Mouse (Mus musculus) gastrocnemius, postnatal 25 days (tissue): ENCODE measurements at regions not wholly inside any gene's neighbourhood (a gene's known extent, or its start where the extent isn't known, plus 50 kb on each side); places are given as distances from the start of the nearest gene placed in this dataset.

Source experiments
- DNase-seq: peaks from one replicate; pipeline ENCODE4 v3.0.0; 2022

- no peak for DNase-seq
Observed at GRCm38 (mm10) chr1:169439621-169440020, 91.6 kb downstream of the Nuf2 start.

GRCm38 (mm10) chr1:169438006-169438405 lies 93.3 kb downstream of the Nuf2 start:
- no peak for DNase-seq

GRCm38 (mm10) chr1:169422408-169422807 lies 108.9 kb downstream of the Nuf2 start:
- DNase-seq, result no peak

DNA sequence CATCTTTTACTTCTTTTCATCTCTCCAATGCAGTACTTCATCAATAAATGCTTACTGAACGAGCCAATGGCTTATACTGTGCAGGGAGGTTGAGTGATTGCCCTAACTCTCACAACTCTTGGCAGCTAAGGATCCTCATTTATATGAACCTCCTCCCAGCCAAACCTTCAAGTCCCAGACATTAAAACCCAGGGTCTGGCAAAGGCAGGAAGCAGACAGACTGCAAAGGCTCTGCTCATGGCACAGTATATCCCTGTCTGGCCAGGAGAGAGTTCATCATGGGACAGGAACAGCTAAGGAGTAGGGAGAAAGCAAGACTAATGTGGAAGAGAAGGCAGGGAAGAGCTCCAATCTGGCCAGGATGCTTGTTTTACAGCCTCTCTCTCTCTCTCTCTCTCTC lies 109.6 kb downstream of the Nuf2 start:
- DNase-seq, result no peak

DNA sequence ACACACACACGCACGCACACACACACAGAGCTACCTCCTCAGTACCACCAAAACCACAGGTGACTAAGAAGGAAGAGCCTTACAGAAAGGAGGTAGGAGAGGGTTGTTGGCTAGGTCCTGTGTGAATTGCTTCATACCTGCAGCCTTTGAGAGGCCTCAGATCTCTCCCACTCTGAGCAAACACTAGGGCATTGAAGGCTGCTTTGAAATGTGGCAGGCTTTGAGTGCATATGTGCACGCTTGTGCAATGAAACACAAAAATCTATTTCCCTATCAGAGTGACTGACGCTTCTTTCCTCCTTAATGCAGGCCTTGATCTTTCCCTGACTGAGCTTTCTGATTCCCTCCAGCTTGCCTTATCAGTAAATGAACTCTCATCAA lies 112.6 kb downstream of the Nuf2 start:
- no peak for DNase-seq

GRCm38 (mm10) chr1:169417979-169418664 lies 113.1 kb downstream of the Nuf2 start:
- DNase-seq, result no peak

- DNase-seq, result no peak
Observed at GRCm38 (mm10) chr1:169416701-169417100, 114.6 kb downstream of the Nuf2 start.

- no peak for DNase-seq
Observed at GRCm38 (mm10) chr1:169408120-169408519, 123.1 kb downstream of the Nuf2 start.

GRCm38 (mm10) chr1:169400841-169401240 lies 130.4 kb downstream of the Nuf2 start:
- no peak for DNase-seq

- no peak for DNase-seq
Observed at GRCm38 (mm10) chr1:169397371-169397770, 133.9 kb downstream of the Nuf2 start.

DNA sequence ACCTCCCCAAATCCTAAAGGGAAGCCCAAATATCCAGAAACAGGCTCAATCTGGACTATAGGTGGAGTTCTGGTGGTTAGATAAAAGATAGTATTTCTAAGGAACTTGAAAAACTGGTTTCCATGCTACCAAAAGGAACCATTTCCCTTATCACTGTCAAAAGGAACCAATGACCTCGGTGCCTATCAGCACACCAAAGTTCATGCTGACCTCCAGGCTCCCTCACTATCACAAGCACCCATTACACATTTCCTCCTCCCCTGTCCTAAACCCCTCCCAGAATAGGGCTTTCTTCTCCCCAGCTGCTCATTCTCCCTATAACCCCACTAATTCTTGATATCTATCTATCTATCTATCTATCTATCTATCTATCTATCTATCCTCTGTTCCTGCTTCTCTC lies 144.2 kb downstream of the Nuf2 start:
- DNase-seq, result no peak

DNA sequence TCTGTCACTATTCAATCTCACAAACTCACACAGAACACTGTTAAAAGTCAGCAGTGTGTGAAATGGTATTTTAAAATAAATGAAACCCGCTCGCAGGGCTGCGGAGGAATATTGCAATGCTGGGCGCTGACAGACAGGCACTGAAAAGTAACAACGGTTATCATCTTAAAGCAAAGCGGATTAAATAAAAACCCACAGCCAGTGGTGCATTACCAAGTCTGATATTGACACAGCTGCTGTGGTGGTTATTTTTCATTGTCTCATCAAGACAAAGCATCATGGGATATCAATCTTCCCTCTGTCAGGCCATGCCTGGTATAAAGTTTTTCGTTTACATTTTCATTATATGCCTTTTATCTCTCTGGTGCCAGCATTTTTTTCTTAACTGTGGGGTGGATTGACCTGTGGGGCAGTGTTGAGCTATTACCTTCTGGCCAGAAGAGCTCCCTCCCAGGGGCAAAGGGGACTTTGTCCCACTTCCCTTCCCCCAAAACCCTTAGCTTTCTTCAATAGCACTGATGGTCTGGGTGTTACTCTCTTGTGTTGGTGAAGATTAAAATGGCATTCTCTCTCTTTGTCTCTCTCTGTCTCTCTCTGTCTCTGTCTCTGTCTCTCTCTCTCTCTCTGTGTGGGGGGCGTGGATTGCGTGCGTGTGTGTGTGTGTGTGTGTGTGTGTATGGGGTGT lies 145.4 kb downstream of the Nuf2 start:
- DNase-seq, result no peak

GRCm38 (mm10) chr1:169374686-169375085 lies 156.6 kb downstream of the Nuf2 start:
- DNase-seq, result no peak

GRCm38 (mm10) chr1:169368758-169369157 lies 162.5 kb downstream of the Nuf2 start:
- no peak for DNase-seq

DNA sequence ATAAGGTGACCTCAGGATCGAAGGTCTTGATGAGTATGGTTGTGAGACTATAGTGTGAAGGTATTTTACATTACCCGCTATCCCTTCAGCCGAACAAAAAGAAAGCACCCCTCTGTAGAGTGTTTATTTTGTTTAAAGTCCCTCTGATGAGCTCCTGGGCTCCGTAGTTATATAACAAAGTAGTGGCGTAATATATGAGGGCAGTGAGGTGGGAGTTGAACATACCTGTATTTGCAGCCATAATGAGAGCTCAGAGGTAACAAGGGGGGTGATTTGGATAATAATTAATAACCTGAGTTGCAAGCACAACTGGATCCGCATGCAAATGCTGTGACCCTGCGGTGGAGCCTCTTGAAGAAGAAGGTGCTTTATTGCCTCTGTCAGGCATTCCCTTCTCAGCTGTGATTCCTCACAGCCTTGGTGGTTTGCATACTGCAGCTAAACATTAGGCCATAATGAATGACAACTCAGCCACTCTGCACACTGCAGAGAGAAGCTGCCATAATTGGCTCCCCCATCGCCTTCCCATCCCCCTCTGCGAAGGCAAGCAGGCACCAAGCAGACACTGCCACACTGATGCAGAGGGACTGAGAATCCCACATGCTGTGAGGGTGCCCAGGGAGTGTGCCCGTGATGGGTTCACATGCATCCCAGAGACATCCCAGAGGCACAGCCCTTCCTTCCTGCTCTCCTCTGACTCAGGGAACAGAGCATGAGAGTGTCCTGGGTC lies 163.3 kb downstream of the Nuf2 start:
- DNase-seq, result no peak

DNA sequence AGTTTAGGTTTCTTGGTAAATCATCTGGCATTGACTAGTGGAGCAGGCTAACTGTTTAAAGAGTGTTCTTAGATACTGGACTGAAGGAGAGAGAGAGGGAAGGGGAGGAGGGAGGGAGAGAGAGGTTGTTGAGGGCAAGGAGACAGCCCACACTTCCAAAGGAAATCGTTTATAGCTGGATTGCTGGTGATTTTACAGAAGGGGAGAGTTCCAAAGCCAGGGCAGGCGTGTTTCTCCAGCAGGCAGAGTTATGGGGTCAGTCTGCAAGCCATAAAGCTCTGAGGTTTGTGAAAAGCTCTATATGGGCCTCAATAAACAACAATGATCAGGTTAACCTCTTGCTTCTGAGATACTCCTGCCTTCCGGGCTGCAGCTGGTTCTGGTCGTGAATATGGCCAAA lies 163.9 kb downstream of the Nuf2 start:
- no peak for DNase-seq

DNA sequence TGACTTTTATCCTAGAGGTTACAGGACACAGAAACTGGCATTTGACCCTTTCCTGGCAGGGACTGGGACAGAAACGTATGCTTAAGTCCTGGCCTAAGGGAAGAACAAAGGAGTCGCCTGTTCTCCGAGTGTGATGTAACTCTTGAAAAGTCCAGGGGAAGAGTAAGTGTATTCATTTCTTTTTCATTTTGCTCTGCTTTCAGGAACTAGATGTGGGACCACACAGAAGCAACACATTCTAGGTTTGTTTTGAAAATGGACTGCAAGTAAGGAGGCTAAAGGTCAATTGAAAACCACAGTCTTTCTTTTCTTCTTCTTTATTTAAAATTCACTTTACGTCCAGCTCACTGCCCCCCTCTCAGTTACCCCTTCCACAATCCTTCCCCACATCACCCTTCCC lies 168.7 kb downstream of the Nuf2 start:
- no peak for DNase-seq

GRCm38 (mm10) chr1:169357652-169358241 lies 173.5 kb downstream of the Nuf2 start:
- DNase-seq, result no peak

GRCm38 (mm10) chr1:169354021-169354420 lies 177.2 kb downstream of the Nuf2 start:
- no peak for DNase-seq

GRCm38 (mm10) chr1:169347692-169348091 lies 183.6 kb downstream of the Nuf2 start:
- no peak for DNase-seq

DNA sequence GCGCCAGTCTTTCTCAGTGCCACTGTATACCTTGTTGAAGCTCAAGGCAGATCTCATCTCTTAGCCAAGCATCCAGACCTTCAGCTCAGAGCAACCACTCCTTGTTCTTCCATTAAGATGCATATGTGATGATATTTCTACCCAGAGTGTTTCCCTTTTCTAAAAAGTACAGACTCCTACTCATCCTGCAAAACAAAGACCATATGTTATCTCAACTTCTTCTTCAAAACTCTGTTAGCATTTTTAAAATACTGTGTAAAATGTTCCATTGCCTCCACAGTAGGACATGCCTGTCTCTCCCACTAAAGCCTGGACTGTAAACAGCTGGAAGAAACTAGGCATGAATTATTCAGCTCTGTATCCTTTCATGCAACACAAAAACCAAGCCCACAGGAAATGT lies 184.4 kb downstream of the Nuf2 start:
- DNase-seq, result no peak

DNA sequence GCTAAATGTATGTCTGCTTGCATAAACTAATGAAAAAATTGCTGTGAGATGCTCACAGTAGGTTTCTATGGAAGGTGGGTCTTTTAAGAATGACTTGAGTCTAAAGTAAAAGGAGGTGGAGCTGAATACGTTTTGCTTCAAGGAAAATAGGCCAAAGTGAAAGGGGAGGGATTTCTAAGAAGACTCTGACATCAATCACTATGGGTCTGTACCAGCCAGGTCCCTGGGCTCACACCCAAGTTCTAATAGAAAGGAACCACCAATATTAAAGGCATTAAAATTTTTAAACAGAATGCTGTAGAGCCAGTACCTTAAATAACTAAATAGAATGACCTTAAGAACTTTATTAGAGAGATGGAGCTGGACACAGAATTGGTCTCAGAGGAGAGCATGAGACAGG lies 190.1 kb downstream of the Nuf2 start:
- no peak for DNase-seq

DNA sequence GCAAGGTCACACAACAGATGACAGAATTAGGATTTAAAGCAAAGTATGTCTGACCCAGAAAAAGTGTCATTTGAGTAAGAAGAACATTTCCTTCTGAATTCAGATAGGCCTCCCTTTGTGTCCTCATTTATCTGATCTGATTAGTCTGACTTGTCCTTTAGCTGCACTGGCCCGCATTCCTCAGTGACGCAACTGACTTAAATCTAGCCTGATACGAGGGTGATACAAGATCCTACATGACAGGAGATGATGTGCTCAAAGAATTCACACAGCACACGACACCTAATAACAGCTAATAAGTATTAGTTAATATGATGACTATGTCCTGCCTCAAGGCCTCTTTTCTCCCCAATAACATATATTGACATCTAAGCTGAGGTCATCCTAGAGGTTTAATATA lies 192.8 kb downstream of the Nuf2 start:
- no peak for DNase-seq
